Mouse (Mus musculus) limb, embryonic 12.5 days (tissue): ENCODE results near the gene Kcnc3. TPM values are rescaled to one million over a fixed set of nuclear protein-coding genes. Genes with fewer than 3 reads are reported as not detected.
A peak's percentile ranks its signal among the peaks of the same experiment; 100 is the strongest.

Experiments used
- ATAC-seq: fragments of 200-750 bp; cut with Nextera tagmentation; 2 replicates; pipeline ENCODE4 v1.8.0; 2017; ENCODE audit warnings: low read depth, moderate TSS enrichment; ENCODE audit not compliant: insufficient number of reproducible peaks, insufficient read depth, low FRiP score, low TSS enrichment
- H3K27ac ChIP-seq: fragments of 300-500 bp; sonication (generic); 2 replicates; pipeline ENCODE4 v1.5.1; 2016; ENCODE audit warnings: mild to moderate bottlenecking, moderate library complexity
- H3K27me3 ChIP-seq: fragments of 300-500 bp; sonication (generic); 2 replicates; pipeline ENCODE4 v1.6.1; 2016; ENCODE audit warnings: mild to moderate bottlenecking, moderate library complexity
- H3K36me3 ChIP-seq: fragments of 300-500 bp; sonication (generic); 2 replicates; pipeline ENCODE4 v1.6.1; 2016; ENCODE audit warnings: mild to moderate bottlenecking, moderate library complexity
- H3K4me1 ChIP-seq: fragments of 300-500 bp; sonication (generic); replicated peaks from 2 replicates; pipeline ENCODE4 v1.6.1; 2016
- H3K4me2 ChIP-seq: fragments of 300-500 bp; sonication (generic); 2 replicates; pipeline ENCODE4 v1.6.1; 2016; ENCODE audit warnings: mild to moderate bottlenecking, moderate library complexity
- H3K4me3 ChIP-seq: fragments of 300-500 bp; sonication (generic); replicated peaks from 2 replicates; pipeline ENCODE4 v1.5.1; 2016; ENCODE audit warnings: mild to moderate bottlenecking
- H3K9ac ChIP-seq: fragments of 300-500 bp; sonication (generic); replicated peaks from 2 replicates; pipeline ENCODE4 v1.6.1; 2016; ENCODE audit warnings: mild to moderate bottlenecking, moderate library complexity
- H3K9me3 ChIP-seq: fragments of 300-500 bp; sonication (generic); 2 replicates; pipeline ENCODE4 v1.6.1; 2016; ENCODE audit warnings: mild to moderate bottlenecking, moderate library complexity
- WGBS: fragments of 180-500 bp; shearing (Covaris S2); methylation state at CpG from one replicate; pipeline ENCODE4 v1.1.7; 2016; 5-methylcytosine and 5-hydroxymethylcytosine counted together
- polyA plus RNA-seq: library from polyadenylated mRNA; unstranded; fragments of >200 nt; fragmentation: Nextera tagmentation; extraction: Ambion mirVana; gene quantifications from 2 replicates; pipeline ENCODE4 v1.2.1, GENCODE M21; 2016

Gene Kcnc3
- polyA plus RNA-seq, 1 experiment from 2014 or later, result 0.49 TPM

DNA sequence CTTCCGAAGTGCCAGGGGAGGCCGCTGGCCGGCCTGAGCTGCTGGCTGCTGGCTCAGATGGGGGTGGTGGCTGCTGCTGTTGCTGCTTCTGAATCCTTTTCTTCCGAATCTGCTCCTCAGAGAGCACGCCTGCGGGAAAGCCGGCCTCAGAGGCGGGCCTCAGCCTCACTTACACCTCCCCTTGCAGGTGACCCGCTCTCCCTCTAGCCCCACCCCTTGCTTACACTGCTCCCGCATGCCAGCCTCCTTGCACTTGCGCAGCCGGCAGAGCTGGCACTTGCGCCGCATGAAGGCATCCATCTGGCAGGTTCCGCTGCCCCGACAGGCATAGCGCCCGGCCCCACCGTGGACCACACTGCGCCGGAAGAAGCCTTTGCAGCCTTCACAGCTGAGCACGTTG is 38.7 kb upstream of the Kcnc3 start:
- Histone ChIP-seq H3K4me3 (0 out of 2 replicates have a peak overlapping the region, but pooled peaks have one; percentile 84), H3K27me3 (no peaks in the 10 kb centered on the region), H3K9me3 (peaks cover under 1% of the 10 kb centered on the region; the same call in 1 of the 2 replicates), H3K36me3 (peaks cover 33% of the 10 kb centered on the region), H3K27ac (no peak overlapping the region), H3K4me1 (peaks cover 22% of the 10 kb centered on the region), H3K4me2 (no peak overlapping the region), H3K9ac (no peak overlapping the region)
- no peak for ATAC-seq
- 82% methylated on average over 22 of the region's 22 CpGs for WGBS

DNA sequence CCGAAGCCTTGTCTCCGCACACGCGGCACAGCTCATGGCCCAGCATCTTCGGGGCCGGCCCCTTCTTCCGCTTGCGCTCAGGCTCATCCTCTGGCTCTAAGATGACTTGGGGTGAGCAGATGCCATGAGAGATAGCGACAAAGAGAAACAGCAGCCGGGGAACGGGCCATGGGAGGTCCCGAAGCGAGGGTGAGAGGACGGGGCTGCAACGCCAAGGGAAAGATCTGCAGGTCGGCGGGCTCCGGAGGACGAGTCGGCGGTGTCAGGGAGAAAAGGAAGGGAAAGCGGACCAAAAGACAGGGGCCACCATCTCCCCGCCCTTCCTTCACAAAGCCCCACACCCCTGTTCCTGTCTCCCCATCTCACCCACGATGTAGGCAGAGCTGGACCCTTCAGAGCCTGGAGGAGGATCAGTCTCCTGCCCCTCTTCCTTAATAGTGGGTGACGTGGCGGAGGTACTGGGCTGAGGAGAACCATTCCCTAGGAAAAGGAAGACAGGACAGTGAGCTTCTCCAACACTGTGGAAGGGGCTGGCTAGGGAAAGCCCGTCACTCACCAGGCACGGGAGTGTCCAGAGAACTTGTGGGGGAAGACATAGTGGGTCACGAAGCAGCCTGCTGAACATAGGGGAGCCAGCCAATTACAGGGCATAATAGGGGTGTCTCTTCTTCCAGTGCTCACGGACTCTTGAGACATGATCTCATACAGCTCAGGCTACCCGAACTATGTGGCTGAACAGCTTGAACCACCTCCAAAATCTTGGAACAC is 38.1 kb upstream of the Kcnc3 start:
- Histone ChIP-seq H3K9me3 (no peaks in the 10 kb centered on the region), H3K4me2 (peak overlapping the region; percentile 63), H3K9ac (no peak overlapping the region), H3K4me1 (peaks cover 18% of the 10 kb centered on the region), H3K27ac (0 out of 2 replicates have a peak overlapping the region, but pooled peaks have one; percentile 97), H3K4me3 (peak overlapping the region; percentile 84), H3K36me3 (peaks cover 32% of the 10 kb centered on the region), H3K27me3 (no peaks in the 10 kb centered on the region)
- ATAC-seq, result no peak
- WGBS, result 90% methylated on average over 31 of the region's 31 CpGs

DNA sequence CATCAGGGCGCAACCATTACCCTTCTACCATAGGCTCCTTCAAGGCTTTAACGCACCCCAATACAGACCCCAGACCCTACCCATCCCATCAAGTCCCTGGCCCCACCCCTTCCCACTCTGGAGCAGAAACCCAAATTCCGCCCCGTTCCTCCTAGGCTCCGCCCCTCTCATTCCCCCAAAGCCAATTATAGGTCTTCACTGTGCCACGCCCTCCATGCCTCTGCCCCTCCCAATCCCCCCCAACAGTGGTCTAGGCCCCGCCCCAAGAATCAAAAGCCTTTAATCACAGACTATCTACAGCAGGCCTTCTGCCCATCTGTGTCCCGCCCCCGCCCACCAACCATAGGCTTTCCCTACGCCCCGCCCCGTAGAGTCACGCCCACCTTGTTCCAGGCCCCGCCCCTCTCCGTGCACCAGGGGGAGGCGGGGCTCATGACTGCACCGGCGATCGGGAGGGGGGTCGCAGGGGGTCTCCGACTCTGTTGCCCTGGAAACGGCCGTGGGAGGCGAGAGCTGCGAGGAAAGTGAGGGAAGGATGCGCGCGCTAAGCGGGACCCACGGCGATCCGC is 37.2 kb upstream of the Kcnc3 start:
- Histone ChIP-seq H3K4me1 (0 out of 2 replicates have a peak, but pooled peaks cover 10% of the 10 kb centered on the region), H3K9me3 (no peaks in the 10 kb centered on the region), H3K36me3 (peaks cover 32% of the 10 kb centered on the region), H3K4me2 (peak overlapping the region; percentile 63), H3K9ac (peak overlapping the region; percentile 65), H3K27ac (peak overlapping the region; percentile 97), H3K27me3 (no peaks in the 10 kb centered on the region), H3K4me3 (peak overlapping the region; percentile 84)
- WGBS, result 1% methylated on average over 31 of the region's 32 CpGs
- ATAC-seq, result peak; percentile 61

- Histone ChIP-seq H3K9me3 (no peaks in the 10 kb centered on the region), H3K9ac (peak within 1 kb of the TSS; percentile 65), H3K27me3 (no peaks in the 10 kb centered on the region), H3K4me1 (0 out of 2 replicates have a peak, but pooled peaks cover 10% of the 10 kb centered on the region), H3K4me2 (peak within 1 kb of the TSS; percentile 63), H3K27ac (peak within 1 kb of the TSS; percentile 97), H3K4me3 (peak within 1 kb of the TSS; percentile 84), H3K36me3 (peaks cover 32% of the 10 kb centered on the region)
- under 1% methylated on average over 22 of the region's 22 CpGs for WGBS
- 0 out of 2 replicates have a peak, but pooled peaks have one; percentile 56 for ATAC-seq
These were observed 36.6 kb upstream of the Kcnc3 start, which contains the start of gene Nr1h2 for GRCm38 (mm10) chr7:44553826-44554225. TSS of gene Nr1h2 (minus strand) at chr7:44553951.

- no peak overlapping the region for H3K9ac ChIP-seq
- no peaks in the 10 kb centered on the region for H3K36me3 ChIP-seq
- H3K9me3 ChIP-seq, result no peaks in the 10 kb centered on the region
- ATAC-seq, result no peak
- 0 out of 2 replicates have a peak, but pooled peaks cover 6% of the 10 kb centered on the region for H3K4me1 ChIP-seq
- 68% methylated on average over 2 of the region's 2 CpGs for WGBS
- no peaks in the 10 kb centered on the region for H3K27me3 ChIP-seq
- H3K4me2 ChIP-seq, result no peak overlapping the region
- H3K27ac ChIP-seq, result no peak overlapping the region
- no peak overlapping the region for H3K4me3 ChIP-seq
These were observed 32.8 kb upstream of the Kcnc3 start for GRCm38 (mm10) chr7:44557629-44558028.

GRCm38 (mm10) chr7:44560435-44561400 is 29.7 kb upstream of the Kcnc3 start:
- no peaks in the 10 kb centered on the region for H3K36me3 ChIP-seq
- ATAC-seq, result peak; percentile 59; the same call in 1 of the 2 replicates
- WGBS, result 54% methylated on average over 18 of the region's 18 CpGs

DNA sequence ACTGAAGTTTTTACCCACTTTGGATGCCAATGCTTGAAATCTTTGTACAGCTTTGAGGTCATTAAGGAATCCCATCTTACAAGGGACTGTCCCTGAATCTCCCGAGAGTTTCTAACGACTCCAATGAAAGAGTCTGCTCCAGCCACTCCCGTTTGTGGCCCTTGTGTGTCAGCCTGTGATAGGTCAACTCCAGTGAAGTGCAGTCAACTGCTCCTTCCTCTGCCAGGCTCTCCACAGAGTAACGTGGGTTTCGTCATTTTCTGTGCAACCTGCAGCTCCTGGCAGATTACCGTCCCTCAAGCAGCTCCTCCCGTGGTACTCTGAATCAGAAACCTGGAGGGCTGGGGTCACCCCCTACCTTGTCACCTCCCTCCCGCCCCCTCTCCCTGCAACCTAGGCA is 27.2 kb upstream of the Kcnc3 start:
- 51% methylated on average over 8 of the region's 8 CpGs for WGBS
- Histone ChIP-seq H3K27ac (no peak overlapping the region), H3K36me3 (no peaks in the 10 kb centered on the region), H3K4me1 (no peaks in the 10 kb centered on the region), H3K9ac (no peak overlapping the region), H3K4me3 (no peak overlapping the region), H3K27me3 (peaks cover under 1% of the 10 kb centered on the region; the same call in 1 of the 2 replicates), H3K9me3 (no peaks in the 10 kb centered on the region), H3K4me2 (no peak overlapping the region)
- no peak for ATAC-seq

More at GRCm38 (mm10) chr7:44560435-44561400, 29.7 kb upstream of the Kcnc3 start:
- H3K9ac ChIP-seq, result no peak overlapping the region
- no peaks in the 10 kb centered on the region; the same call in 1 of the 2 replicates for H3K27me3 ChIP-seq
- H3K4me2 ChIP-seq, result no peak overlapping the region
- no peak overlapping the region for H3K4me3 ChIP-seq
- no peaks in the 10 kb centered on the region for H3K4me1 ChIP-seq
- no peaks in the 10 kb centered on the region for H3K9me3 ChIP-seq
- H3K27ac ChIP-seq, result no peak overlapping the region

DNA sequence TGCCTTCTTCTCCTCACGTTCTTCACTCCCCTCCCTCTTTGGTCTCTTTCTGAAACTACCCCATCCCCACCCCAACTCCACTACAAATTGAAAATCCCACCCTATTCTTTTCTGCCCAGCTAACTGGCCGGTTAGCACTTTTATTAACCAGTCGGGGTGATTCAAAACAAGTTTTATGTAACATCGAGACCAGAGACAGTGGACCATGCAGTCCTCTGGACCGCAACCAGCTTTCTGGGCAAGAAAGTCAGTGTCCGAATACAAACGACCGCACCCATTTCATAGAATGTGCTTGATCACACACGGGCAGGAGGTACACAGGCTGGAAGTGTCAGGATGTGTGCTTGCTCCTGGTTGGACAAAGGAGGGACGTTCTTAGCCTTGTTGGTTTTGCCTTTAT is 26.0 kb upstream of the Kcnc3 start:
- Histone ChIP-seq H3K36me3 (no peaks in the 10 kb centered on the region), H3K27me3 (peaks cover 7% of the 10 kb centered on the region; the same call in 1 of the 2 replicates), H3K4me1 (no peaks in the 10 kb centered on the region), H3K9ac (no peak overlapping the region), H3K4me2 (no peak overlapping the region), H3K27ac (no peak overlapping the region), H3K4me3 (no peak overlapping the region), H3K9me3 (no peaks in the 10 kb centered on the region)
- ATAC-seq, result no peak
- WGBS, result 88% methylated on average over 10 of the region's 10 CpGs

- H3K36me3 ChIP-seq, result no peaks in the 10 kb centered on the region
- H3K9ac ChIP-seq, result no peak overlapping the region
- peaks cover 7% of the 10 kb centered on the region; the same call in 1 of the 2 replicates for H3K27me3 ChIP-seq
- 78% methylated on average over 6 of the region's 6 CpGs for WGBS
- no peak overlapping the region for H3K27ac ChIP-seq
- ATAC-seq, result no peak
- H3K9me3 ChIP-seq, result no peaks in the 10 kb centered on the region
- H3K4me2 ChIP-seq, result no peak overlapping the region
- H3K4me1 ChIP-seq, result no peaks in the 10 kb centered on the region
- no peak overlapping the region for H3K4me3 ChIP-seq
These were observed 25.1 kb upstream of the Kcnc3 start for GRCm38 (mm10) chr7:44565414-44565813.

- peaks cover 15% of the 10 kb centered on the region; the same call in 1 of the 2 replicates for H3K27me3 ChIP-seq
- no peak overlapping the region for H3K4me3 ChIP-seq
- 75% methylated on average over 9 of the region's 9 CpGs for WGBS
- no peak overlapping the region for H3K4me2 ChIP-seq
- ATAC-seq, result no peak
- H3K9me3 ChIP-seq, result no peaks in the 10 kb centered on the region
- no peak overlapping the region for H3K9ac ChIP-seq
- no peaks in the 10 kb centered on the region for H3K4me1 ChIP-seq
- H3K27ac ChIP-seq, result no peak overlapping the region
- H3K36me3 ChIP-seq, result no peaks in the 10 kb centered on the region
These were observed 21.7 kb upstream of the Kcnc3 start for GRCm38 (mm10) chr7:44568803-44569202.
